Mouse (Mus musculus): ENCODE results near the gene Abhd14a. TPM values are rescaled to one million over a fixed set of nuclear protein-coding genes. Genes with fewer than 3 reads are reported as not detected.
A peak's percentile ranks its signal among the peaks of the same experiment; 100 is the strongest.

Gene Abhd14a
- polyA plus RNA-seq, 1 experiment: 34.4 TPM

DNA sequence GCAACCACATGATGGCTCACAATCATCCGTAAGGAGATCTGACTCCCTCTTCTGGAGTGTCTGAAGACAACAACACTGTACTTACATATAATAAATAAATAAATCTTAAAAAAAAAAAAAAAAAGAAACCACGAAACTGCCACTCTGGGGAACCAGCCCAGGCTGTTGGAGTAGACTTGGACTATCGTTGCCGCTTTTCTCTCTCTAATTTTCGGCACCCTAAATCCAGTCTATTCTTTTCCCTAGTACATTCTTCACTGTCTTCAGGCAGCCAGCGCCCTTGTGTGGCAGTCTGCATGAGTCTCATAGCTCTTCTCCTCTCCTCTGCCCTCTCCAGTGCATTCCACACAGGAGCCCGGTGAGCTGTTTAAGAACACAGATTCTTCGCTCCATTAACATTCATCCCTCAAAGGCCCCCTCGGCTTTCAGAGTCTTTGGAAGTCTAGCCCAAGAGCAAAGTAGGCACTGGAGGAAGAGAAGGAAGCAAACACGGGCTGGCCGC, 18.7 kb downstream of the Abhd14a start:
- WGBS: 5% methylated on average over 11 of the region's 11 CpGs
- peak overlapping the region; percentile 85 for H3K4me3 ChIP-seq (replicated peaks; ENCODE audit: extremely low read depth, low read depth, low read length)
- DNase-seq: no peak
- no peak for TF ChIP-seq CTCF (IDR thresholded peaks at IDR 0.05; ENCODE audit: insufficient read depth, low read length)
- no peak for TF ChIP-seq POLR2A (IDR thresholded peaks at IDR 0.05; ENCODE audit: borderline replicate concordance, extremely low read depth, low read depth, low read length)
- peaks cover 8% of the 10 kb centered on the region for H3K4me1 ChIP-seq (ENCODE audit: control insufficient read depth, insufficient read depth, low read length)

- Histone ChIP-seq H3K4me1 (ENCODE audit: control insufficient read depth, insufficient read depth, low read length) (peaks cover 9% of the 10 kb centered on the region), H3K4me3 (replicated peaks; ENCODE audit: extremely low read depth, low read depth, low read length) (no peak overlapping the region)
- peak; percentile 83 for DNase-seq
- TF ChIP-seq POLR2A (IDR thresholded peaks at IDR 0.05; ENCODE audit: borderline replicate concordance, extremely low read depth, low read depth, low read length): no peak
- peak; percentile 91 for TF ChIP-seq CTCF (IDR thresholded peaks at IDR 0.05; ENCODE audit: insufficient read depth, low read length)
- 0% methylated on average over 3 of the region's 3 CpGs for WGBS
These were observed 25.7 kb downstream of the Abhd14a start for GRCm38 (mm10) chr9:106421865-106422160.

DNA sequence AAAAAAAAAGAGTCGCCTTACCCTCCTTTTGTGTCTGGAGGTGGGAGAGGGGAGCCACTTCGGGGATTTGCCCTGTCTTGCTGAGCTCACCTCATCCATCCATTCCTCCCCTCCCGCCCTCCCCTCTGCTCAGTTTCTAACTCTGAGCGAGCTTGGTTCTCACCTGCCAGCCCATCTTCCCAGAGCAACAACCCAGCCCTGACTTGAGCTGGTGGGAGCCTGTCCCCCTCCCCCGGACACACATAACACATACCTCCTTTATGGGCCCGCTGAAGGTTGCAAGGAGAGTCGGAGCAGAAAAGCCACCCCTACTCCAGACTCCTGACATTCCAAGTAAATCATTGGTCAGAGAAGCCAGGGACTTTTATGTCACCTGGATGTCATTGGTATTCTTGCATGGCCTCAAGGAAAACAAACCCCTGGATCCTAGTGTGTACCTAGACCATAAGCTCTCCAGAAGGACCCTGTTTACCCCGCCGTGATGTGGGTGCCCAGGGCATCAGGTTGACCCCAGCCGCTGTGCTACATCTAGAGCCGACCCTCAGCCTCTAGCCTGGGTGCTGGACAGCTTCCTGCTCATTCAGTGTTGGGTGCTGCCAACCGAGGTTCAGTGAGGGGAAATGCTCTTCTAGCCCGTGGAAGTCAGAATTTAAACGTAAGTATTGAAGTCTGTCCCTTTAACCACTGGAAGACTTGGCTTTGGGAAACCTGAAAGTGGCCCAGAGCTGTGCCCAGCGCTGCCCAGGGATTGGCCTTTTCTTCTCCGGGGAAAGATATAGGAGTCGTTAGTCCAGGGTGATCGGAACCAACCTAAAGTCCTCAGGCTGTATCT, 26.2 kb downstream of the Abhd14a start:
- no peak for TF ChIP-seq CTCF (IDR thresholded peaks at IDR 0.05; ENCODE audit: insufficient read depth, low read length)
- no peak for TF ChIP-seq POLR2A (IDR thresholded peaks at IDR 0.05; ENCODE audit: borderline replicate concordance, extremely low read depth, low read depth, low read length)
- Histone ChIP-seq H3K4me3 (replicated peaks; ENCODE audit: extremely low read depth, low read depth, low read length) (no peak overlapping the region), H3K4me1 (ENCODE audit: control insufficient read depth, insufficient read depth, low read length) (peaks cover 9% of the 10 kb centered on the region)
- WGBS: 30% methylated on average over 18 of the region's 18 CpGs
- no peak for DNase-seq

- no peak for DNase-seq
- H3K4me3 ChIP-seq (replicated peaks; ENCODE audit: extremely low read depth, low read depth, low read length): no peak overlapping the region
- 4% methylated on average over 2 of the region's 2 CpGs for WGBS
- no peak for TF ChIP-seq POLR2A (IDR thresholded peaks at IDR 0.05; ENCODE audit: borderline replicate concordance, extremely low read depth, low read depth, low read length)
- peaks cover 9% of the 10 kb centered on the region for H3K4me1 ChIP-seq (ENCODE audit: control insufficient read depth, insufficient read depth, low read length)
These were observed 26.9 kb downstream of the Abhd14a start for GRCm38 (mm10) chr9:106420608-106421007.

DNA sequence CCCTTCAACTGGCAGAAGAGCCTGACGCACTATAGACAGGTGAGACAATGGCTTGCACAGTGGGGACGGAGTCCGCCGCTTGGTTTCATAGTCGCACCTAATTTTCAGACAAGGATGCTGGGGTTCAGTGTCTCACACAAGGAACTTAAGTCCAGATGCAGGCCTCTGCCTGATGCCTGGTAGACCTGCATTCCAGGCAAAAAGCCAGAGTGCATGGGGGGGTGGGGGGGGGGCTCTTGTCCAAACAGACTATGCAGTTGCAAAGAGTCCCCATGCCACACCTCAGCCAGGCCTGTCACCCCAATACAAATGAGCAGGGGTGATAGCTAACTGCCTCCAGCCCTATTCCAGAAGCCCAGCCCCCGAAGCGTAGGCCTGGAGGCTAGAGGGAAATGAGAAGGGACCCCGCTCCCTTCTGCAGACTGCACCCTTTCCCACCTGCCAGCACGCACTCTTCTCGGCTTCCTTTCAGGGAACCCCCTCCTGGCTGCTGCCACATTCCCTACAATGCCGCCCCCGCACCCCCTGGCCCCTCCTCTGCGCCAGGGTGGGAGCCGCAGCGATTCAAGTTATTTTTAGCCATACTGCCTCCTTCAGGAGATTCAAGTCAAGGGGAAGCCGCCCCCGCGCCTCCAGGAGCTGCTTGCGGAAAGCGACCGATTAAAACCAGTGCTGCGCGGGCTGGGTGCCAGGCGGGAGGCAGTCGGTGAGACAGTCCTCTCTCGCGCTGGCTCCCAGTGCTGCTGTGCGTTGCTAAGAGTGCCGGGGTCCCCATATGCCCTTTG, 29.4 kb downstream of the Abhd14a start:
- TF ChIP-seq POLR2A (IDR thresholded peaks at IDR 0.05; ENCODE audit: borderline replicate concordance, extremely low read depth, low read depth, low read length) (no peak), CTCF (IDR thresholded peaks at IDR 0.05; ENCODE audit: insufficient read depth, low read length) (no peak)
- DNase-seq: peak; percentile 57
- WGBS: 16% methylated on average over 29 of the region's 29 CpGs
- Histone ChIP-seq H3K4me3 (replicated peaks; ENCODE audit: extremely low read depth, low read depth, low read length) (peak overlapping the region; percentile 6), H3K4me1 (ENCODE audit: control insufficient read depth, insufficient read depth, low read length) (peaks cover 9% of the 10 kb centered on the region)

GRCm38 (mm10) chr9:106416826-106417225, 30.7 kb downstream of the Abhd14a start:
- 93% methylated on average over 6 of the region's 6 CpGs for WGBS
- no peak for TF ChIP-seq CTCF (IDR thresholded peaks at IDR 0.05; ENCODE audit: insufficient read depth, low read length)
- no peak for DNase-seq
- Histone ChIP-seq H3K4me1 (ENCODE audit: control insufficient read depth, insufficient read depth, low read length) (peaks cover 9% of the 10 kb centered on the region), H3K4me3 (replicated peaks; ENCODE audit: extremely low read depth, low read depth, low read length) (no peak overlapping the region)

GRCm38 (mm10) chr9:106413606-106414005, 33.9 kb downstream of the Abhd14a start:
- no peak for DNase-seq
- TF ChIP-seq POLR2A (IDR thresholded peaks at IDR 0.05; ENCODE audit: borderline replicate concordance, extremely low read depth, low read depth, low read length): no peak
- no peak for TF ChIP-seq CTCF (IDR thresholded peaks at IDR 0.05; ENCODE audit: insufficient read depth, low read length)
- peaks cover 7% of the 10 kb centered on the region for H3K4me1 ChIP-seq (ENCODE audit: control insufficient read depth, insufficient read depth, low read length)
- WGBS: 82% methylated on average over 5 of the region's 5 CpGs
- H3K4me3 ChIP-seq (replicated peaks; ENCODE audit: extremely low read depth, low read depth, low read length): no peak overlapping the region

- no peak overlapping the region for H3K4me3 ChIP-seq (replicated peaks; ENCODE audit: extremely low read depth, low read depth, low read length)
- H3K4me1 ChIP-seq (ENCODE audit: control insufficient read depth, insufficient read depth, low read length): no peaks in the 10 kb centered on the region
- WGBS: 77% methylated on average over 3 of the region's 3 CpGs
- no peak for TF ChIP-seq CTCF (IDR thresholded peaks at IDR 0.05; ENCODE audit: insufficient read depth, low read length)
- TF ChIP-seq POLR2A (IDR thresholded peaks at IDR 0.05; ENCODE audit: borderline replicate concordance, extremely low read depth, low read depth, low read length): no peak
- no peak for DNase-seq
These were observed 35.3 kb downstream of the Abhd14a start for GRCm38 (mm10) chr9:106412210-106412609.

GRCm38 (mm10) chr9:106411729-106412128, 35.7 kb downstream of the Abhd14a start:
- 79% methylated on average over 6 of the region's 6 CpGs for WGBS

More at GRCm38 (mm10) chr9:106411729-106412128, 35.7 kb downstream of the Abhd14a start:
- H3K4me1 ChIP-seq (ENCODE audit: control insufficient read depth, insufficient read depth, low read length): no peaks in the 10 kb centered on the region
- no peak for TF ChIP-seq POLR2A (IDR thresholded peaks at IDR 0.05; ENCODE audit: borderline replicate concordance, extremely low read depth, low read depth, low read length)
- TF ChIP-seq CTCF (IDR thresholded peaks at IDR 0.05; ENCODE audit: insufficient read depth, low read length): no peak
- H3K4me3 ChIP-seq (replicated peaks; ENCODE audit: extremely low read depth, low read depth, low read length): no peak overlapping the region
- DNase-seq: no peak
